Mouse (Mus musculus) liver, embryonic 11.5 days (tissue): ENCODE results near the gene Fgfr4. TPM values are rescaled to one million over a fixed set of nuclear protein-coding genes. Genes with fewer than 3 reads are reported as not detected.

Source experiments
- ATAC-seq: fragments of 200-750 bp; cut with Nextera tagmentation; replicated peaks from 2 replicates; pipeline ENCODE4 v1.8.0; 2017; ENCODE audit warnings: moderate number of reproducible peaks, mild to moderate bottlenecking, moderate TSS enrichment, moderate library complexity; ENCODE audit not compliant: low FRiP score
- DNase-seq: peaks from one replicate; pipeline ENCODE4 v3.0.0-alpha.2; 2017; ENCODE audit warnings: low spot score
- H3K27ac ChIP-seq: fragments of 300-500 bp; sonication (generic); 2 replicates; pipeline ENCODE4 v1.5.1; 2014; ENCODE audit warnings: mild to moderate bottlenecking, low read depth, low read length, control low read depth
- H3K27me3 ChIP-seq: fragments of 300-500 bp; sonication (generic); replicated peaks from 2 replicates; pipeline ENCODE4 v1.6.1; 2014; ENCODE audit warnings: low read length, mixed read lengths; ENCODE audit not compliant: control insufficient read depth, insufficient read depth
- H3K36me3 ChIP-seq: fragments of 300-500 bp; sonication (generic); 2 replicates; pipeline ENCODE4 v1.6.1; 2014; ENCODE audit warnings: mild to moderate bottlenecking, low read length, moderate library complexity, mixed read lengths; ENCODE audit not compliant: control insufficient read depth, insufficient read depth
- H3K4me1 ChIP-seq: fragments of 300-500 bp; sonication (generic); replicated peaks from 2 replicates; pipeline ENCODE4 v1.6.1; 2014; ENCODE audit warnings: low read length, mixed read lengths; ENCODE audit not compliant: control insufficient read depth, insufficient read depth
- H3K4me2 ChIP-seq: fragments of 300-500 bp; sonication (generic); 2 replicates; pipeline ENCODE4 v1.6.1; 2014; ENCODE audit warnings: mild to moderate bottlenecking, control low read depth, moderate library complexity
- H3K4me3 ChIP-seq: fragments of 300-500 bp; sonication (generic); 2 replicates; pipeline ENCODE4 v1.5.1; 2014; ENCODE audit warnings: low read depth, low read length, control low read depth
- H3K9ac ChIP-seq: fragments of 300-500 bp; sonication (generic); 2 replicates; pipeline ENCODE4 v1.6.1; 2014; ENCODE audit warnings: low read depth, low read length, control low read depth
- H3K9me3 ChIP-seq: fragments of 300-500 bp; sonication (generic); 2 replicates; pipeline ENCODE4 v1.6.1; 2016; ENCODE audit warnings: low read length, inconsistent platforms, mixed read lengths; ENCODE audit not compliant: control insufficient read depth
- WGBS: fragments of 180-500 bp; shearing (Covaris S2); extraction: QIAGEN DNeasy Blood & Tissue Kit; methylation state at CpG from one replicate; pipeline ENCODE4 v1.1.7; 2014; 5-methylcytosine and 5-hydroxymethylcytosine counted together
- polyA plus RNA-seq: library from polyadenylated mRNA; unstranded; fragments of >200 nt; fragmentation: Nextera tagmentation; extraction: Ambion mirVana; gene quantifications from 2 replicates; pipeline ENCODE4 v1.2.1, GENCODE M21; 2014

The Fgfr4 gene
- polyA plus RNA-seq, 1 experiment from 2014 or later, result 6.8 TPM

DNA sequence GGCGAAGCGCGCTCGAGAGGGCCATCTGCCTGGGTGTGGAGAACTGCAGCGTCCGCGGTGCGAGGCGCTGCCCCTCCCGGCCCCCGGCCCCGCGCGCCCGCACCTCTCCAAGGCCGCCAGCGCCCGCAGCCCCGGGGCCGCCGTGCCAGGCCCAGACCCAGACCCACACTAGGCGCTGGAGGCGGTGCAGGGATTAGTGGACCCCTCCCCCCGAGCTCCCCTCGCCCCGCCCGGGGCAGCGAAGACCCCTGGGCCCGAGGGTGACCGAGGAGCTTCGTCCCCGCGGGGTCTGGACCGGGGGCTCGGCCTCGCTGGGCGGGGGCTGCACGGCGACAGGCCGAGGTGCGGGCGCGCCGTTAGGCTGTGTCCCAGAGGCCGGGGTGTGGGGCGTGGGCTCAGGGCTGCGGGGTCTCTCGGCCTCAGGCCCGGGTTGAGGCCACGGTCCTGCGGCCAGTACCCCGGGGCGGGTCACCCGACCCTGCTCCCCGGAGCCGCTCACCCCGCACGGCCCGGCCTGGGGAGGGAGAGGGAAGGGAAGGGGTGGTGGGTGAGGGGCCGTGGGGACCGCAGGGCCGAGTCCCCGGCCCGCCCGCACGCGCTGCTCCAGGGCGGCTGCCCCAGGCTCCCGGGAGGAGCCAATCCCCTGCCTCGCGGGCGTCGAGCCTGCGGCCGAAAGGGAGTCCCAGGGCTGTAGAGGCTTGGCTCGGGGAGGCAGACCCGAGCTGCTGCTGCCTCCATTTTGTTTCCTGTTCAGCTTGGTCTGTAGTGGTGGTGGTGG, 57.9 kb downstream of the Fgfr4 start:
- H3K4me3 ChIP-seq, result peak overlapping the region; percentile 63
- DNase-seq (peak; percentile 76), ATAC-seq (peak; percentile 32)
- no peaks in the 10 kb centered on the region for H3K27me3 ChIP-seq
- H3K27ac ChIP-seq, result peak overlapping the region; percentile 98
- under 1% methylated on average over 65 of the region's 77 CpGs for WGBS
- H3K9ac ChIP-seq, result peak overlapping the region; percentile 96
- H3K4me2 ChIP-seq, result peak overlapping the region; percentile 97
- no peaks in the 10 kb centered on the region; the same call in 1 of the 2 replicates for H3K36me3 ChIP-seq
- H3K9me3 ChIP-seq, result no peaks in the 10 kb centered on the region
- H3K4me1 ChIP-seq, result peaks cover 42% of the 10 kb centered on the region

DNA sequence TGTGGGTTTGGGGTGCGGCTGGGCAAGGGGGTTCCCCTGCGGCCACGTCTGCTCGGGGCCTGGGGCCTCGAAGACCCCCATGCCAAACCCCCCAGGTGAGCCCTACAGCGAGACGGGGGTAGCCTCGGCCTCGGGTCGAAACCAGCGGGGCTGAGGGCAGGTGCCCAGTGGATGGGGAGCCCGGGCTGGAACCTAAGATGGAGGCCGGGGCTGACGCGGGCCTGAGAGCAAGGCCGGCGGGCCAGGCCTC, 58.5 kb downstream of the Fgfr4 start:
- Histone ChIP-seq H3K9ac (peak overlapping the region; percentile 96), H3K27me3 (no peaks in the 10 kb centered on the region), H3K9me3 (no peaks in the 10 kb centered on the region), H3K4me2 (peak overlapping the region; percentile 97), H3K4me1 (peaks cover 47% of the 10 kb centered on the region), H3K4me3 (peak overlapping the region; percentile 63), H3K36me3 (no peaks in the 10 kb centered on the region; the same call in 1 of the 2 replicates), H3K27ac (peak overlapping the region; percentile 98)
- DNase-seq, result peak; percentile 85
- under 1% methylated on average over 17 of the region's 17 CpGs for WGBS
- ATAC-seq, result peak; percentile 61

DNA sequence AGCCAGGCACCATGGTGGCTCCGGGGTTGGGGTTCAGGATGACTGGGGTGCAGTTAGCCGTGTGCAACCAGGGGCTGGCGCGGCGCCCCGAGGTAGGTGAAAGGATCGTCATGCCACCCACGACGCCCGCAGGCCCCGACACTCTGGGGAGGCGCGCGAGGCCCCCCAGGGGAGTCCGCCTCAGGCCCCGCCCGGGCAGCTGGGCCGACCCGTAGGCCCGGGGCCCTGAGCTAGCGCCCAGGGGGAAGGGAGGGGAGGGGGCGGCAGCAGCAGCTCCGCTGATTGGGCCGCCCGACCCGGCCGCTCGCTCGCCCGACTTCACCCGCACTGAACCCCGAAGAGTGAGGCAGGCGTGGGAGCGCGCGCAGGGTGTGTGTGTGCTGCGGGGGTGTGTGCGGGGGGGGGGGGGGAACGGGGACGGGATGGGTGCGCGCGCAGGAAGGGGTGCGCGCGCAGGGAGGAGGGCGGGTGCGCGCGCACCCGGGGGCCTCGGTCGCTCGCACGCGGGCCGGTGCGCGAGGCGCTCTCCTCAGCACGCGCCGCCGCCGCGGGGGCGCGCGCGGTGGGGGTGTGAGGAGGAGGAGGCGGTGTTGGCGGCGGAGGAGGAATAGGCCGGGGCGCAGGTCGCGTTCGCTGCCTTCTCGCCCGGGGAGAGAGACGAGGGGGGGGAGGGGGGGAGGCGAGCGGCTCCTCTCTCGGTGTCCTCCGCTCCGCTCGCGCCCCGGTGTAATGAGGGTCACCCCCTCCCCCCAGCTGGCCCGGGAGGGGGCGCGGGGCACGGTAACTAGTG, 59.0 kb downstream of the Fgfr4 start:
- Histone ChIP-seq H3K9me3 (no peaks in the 10 kb centered on the region), H3K27ac (peak overlapping the region; percentile 98), H3K4me3 (peak overlapping the region; percentile 63), H3K36me3 (no peaks in the 10 kb centered on the region; the same call in 1 of the 2 replicates), H3K9ac (peak overlapping the region; percentile 96), H3K4me2 (peak overlapping the region; percentile 97), H3K4me1 (peaks cover 50% of the 10 kb centered on the region), H3K27me3 (no peaks in the 10 kb centered on the region)
- peak; percentile 81 for ATAC-seq
- under 1% methylated on average over 40 of the region's 93 CpGs for whole genome bisulfite sequencing
- DNase-seq, result peak; percentile 93

DNA sequence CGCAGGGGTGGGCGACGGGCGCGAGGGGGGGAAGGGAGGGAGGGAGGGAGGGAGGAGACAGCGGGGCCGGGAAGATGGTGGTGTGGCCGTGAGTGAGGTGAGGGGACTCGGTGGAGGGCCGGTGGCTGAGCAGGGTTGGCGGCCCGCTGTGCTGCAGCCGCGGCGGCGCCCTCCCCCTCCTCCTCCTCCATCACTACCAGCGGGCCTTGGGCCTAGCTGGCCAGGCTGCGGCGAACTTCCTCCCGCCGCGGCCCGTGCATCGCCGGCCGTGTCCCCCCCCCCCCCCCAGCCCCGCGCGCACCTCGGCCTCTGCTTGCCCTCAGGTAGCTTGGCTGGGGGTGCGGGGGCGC, 59.5 kb downstream of the Fgfr4 start:
- peak; percentile 28 for ATAC-seq
- Histone ChIP-seq H3K4me3 (peak overlapping the region; percentile 63), H3K27ac (peak overlapping the region; percentile 98), H3K4me2 (peak overlapping the region; percentile 97), H3K36me3 (peaks cover under 1% of the 10 kb centered on the region; the same call in 1 of the 2 replicates), H3K4me1 (peaks cover 51% of the 10 kb centered on the region), H3K9ac (peak overlapping the region; percentile 79), H3K27me3 (no peaks in the 10 kb centered on the region), H3K9me3 (no peaks in the 10 kb centered on the region)
- WGBS, result 2% methylated on average over 8 of the region's 32 CpGs
- no peak for DNase-seq

DNA sequence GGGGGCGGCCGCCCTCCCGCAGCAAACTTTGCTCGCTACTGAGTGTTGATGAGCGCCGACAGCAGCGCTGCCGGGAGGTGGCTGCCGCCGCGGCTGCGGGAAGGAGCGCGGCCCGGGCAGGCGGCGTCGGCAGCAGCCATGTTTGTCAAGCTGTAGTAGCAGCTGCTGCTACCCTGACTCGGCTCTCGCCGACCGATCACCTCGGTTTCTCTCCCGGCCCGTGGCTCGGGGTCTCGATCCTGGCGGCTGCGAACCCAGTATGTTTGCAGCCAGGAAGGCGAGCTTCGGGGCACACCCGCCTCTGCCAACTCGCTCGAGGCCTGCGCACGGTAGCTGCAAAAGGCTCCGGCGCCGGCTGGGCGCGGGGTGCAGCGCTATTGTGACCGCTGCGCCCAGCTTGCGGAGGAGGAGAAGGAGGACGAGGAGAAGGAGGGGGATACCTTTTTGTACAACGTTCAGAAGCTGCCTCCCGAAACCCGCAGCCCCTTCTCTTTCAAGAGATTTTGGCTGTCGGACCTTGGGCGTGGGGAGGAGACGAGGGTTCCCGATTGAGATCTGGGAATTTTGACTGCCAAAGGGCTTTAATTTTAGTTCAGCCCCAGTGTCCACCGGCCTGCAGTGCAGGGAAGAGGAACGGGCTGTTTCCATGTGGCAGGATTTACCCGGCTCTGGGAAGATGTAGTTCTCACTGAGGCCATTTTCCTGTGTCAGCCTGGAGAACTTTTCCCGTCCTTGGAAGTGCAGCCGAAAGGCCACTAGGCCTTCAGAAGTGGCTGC, 60.1 kb downstream of the Fgfr4 start:
- H3K4me1 ChIP-seq, result peaks cover 53% of the 10 kb centered on the region
- peak overlapping the region; percentile 98 for H3K27ac ChIP-seq
- H3K4me3 ChIP-seq, result peak overlapping the region; percentile 63
- ATAC-seq (no peak), DNase-seq (peak; percentile 82)
- H3K9me3 ChIP-seq, result no peaks in the 10 kb centered on the region
- no peaks in the 10 kb centered on the region for H3K27me3 ChIP-seq
- H3K4me2 ChIP-seq, result peak overlapping the region; percentile 97
- H3K9ac ChIP-seq, result peak overlapping the region; percentile 79
- H3K36me3 ChIP-seq, result peaks cover 4% of the 10 kb centered on the region; the same call in 1 of the 2 replicates
- under 1% methylated on average over 55 of the region's 58 CpGs for WGBS

DNA sequence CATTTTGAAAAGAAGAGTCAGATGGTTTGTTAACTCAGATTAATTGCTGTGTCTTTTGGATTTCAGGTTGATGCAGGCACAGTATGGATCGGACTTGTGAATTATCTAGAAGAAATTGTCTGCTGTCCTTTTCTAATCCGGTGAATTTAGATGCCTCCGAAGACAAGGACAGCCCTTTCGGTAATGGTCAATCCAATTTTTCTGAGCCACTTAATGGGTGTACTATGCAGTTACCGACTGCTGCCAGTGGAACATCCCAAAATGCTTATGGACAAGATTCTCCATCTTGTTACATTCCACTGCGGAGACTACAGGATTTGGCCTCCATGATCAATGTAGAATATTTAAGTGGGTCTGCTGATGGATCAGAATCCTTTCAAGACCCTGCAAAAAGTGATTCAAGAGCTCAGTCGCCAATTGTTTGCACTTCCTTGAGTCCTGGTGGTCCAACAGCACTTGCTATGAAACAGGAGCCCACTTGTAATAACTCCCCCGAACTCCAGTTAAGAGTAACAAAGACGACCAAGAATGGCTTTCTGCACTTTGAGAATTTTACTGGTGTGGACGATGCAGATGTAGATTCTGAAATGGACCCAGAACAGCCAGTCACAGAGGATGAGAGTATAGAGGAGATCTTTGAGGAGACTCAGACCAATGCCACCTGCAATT, 60.8 kb downstream of the Fgfr4 start:
- peaks cover 4% of the 10 kb centered on the region; the same call in 1 of the 2 replicates for H3K36me3 ChIP-seq
- peak overlapping the region; percentile 79 for H3K9ac ChIP-seq
- H3K27ac ChIP-seq, result peak overlapping the region; percentile 98; the same call in 1 of the 2 replicates
- H3K4me3 ChIP-seq, result peak overlapping the region; percentile 63
- no peaks in the 10 kb centered on the region for H3K27me3 ChIP-seq
- peak overlapping the region; percentile 97 for H3K4me2 ChIP-seq
- ATAC-seq, result no peak
- no peaks in the 10 kb centered on the region for H3K9me3 ChIP-seq
- no peak for DNase-seq
- H3K4me1 ChIP-seq, result peaks cover 53% of the 10 kb centered on the region
- WGBS, result 63% methylated on average over 10 of the region's 10 CpGs
